ENCODE assay signal across 8 mouse cellular contexts in genomic region chr4:140581730-140582389, GRCm38 (mm10).
DNase-seq lines count a peak whose midpoint lies in the region; ATAC-seq lines count a peak whose summit lies in the region.

No protein-coding gene starts in this region.

- WGBS in forebrain, embryonic 10.5 days, result 87% methylated on average over 23 of the region's 23 CpGs
- 79% methylated on average over 23 of the region's 23 CpGs for WGBS in forebrain, embryonic 12.5 days
- WGBS in macrophage (ENCODE audit: missing documents), result 55% methylated on average over 23 of the region's 23 CpGs

- no peak overlapping the region for H3K9ac ChIP-seq in forebrain, embryonic 12.5 days

- H3K79me2 ChIP-seq in macrophage (ENCODE audit: inconsistent target), result peaks cover 47% of the 10 kb centered on the region

- peaks cover 8% of the 10 kb centered on the region for H3K4me1 ChIP-seq in forebrain, embryonic 10.5 days
- H3K4me1 ChIP-seq in forebrain, embryonic 12.5 days, result no peaks in the 10 kb centered on the region

- DNase-seq in forebrain, embryonic 10.5 days (ENCODE audit: extremely low spot score, low spot score), result no peak
- peak; percentile 56 for DNase-seq in MEL-GATA-1-ER (ENCODE audit: extremely low read depth, low read depth)
- peak; percentile 77 to 83 for DNase-seq in gastrocnemius, adult 8-10 months (ENCODE audit: low spot score in 2 of 2)
- peak; percentile 21 for DNase-seq in kidney, adult 18-20 months
- no peak for DNase-seq in urinary bladder, postnatal 25 days (ENCODE audit: low spot score)
- DNase-seq in MN1 (ENCODE audit: low spot score), result no peak

- no peak overlapping the region for H3K4me2 ChIP-seq in forebrain, embryonic 12.5 days

- peaks cover 100% of the 10 kb centered on the region for H3K36me3 ChIP-seq in forebrain, embryonic 10.5 days (replicated peaks)
- H3K36me3 ChIP-seq in forebrain, embryonic 12.5 days (replicated peaks), result peaks cover 84% of the 10 kb centered on the region
- H3K36me3 ChIP-seq in macrophage (ENCODE audit: inconsistent target), result peaks cover 24% of the 10 kb centered on the region; the same call in 1 of the 2 replicates

- H3K4me3 ChIP-seq in forebrain, embryonic 10.5 days, result no peak overlapping the region
- no peak overlapping the region for H3K4me3 ChIP-seq in forebrain, embryonic 12.5 days (replicated peaks)
- H3K4me3 ChIP-seq in macrophage (ENCODE audit: inconsistent target), result peak overlapping the region; percentile 69

- H3K27ac ChIP-seq in forebrain, embryonic 10.5 days, result peak overlapping the region; percentile 22; the same call in 1 of the 2 replicates
- no peak overlapping the region for H3K27ac ChIP-seq in forebrain, embryonic 12.5 days
- peak overlapping the region; percentile 87 for H3K27ac ChIP-seq in macrophage

- no peaks in the 10 kb centered on the region for H3K27me3 ChIP-seq in forebrain, embryonic 10.5 days (ENCODE audit: poor library complexity, severe bottlenecking)
- H3K27me3 ChIP-seq in forebrain, embryonic 12.5 days, result no peaks in the 10 kb centered on the region

- H3K9me3 ChIP-seq in forebrain, embryonic 10.5 days, result no peaks in the 10 kb centered on the region
- H3K9me3 ChIP-seq in forebrain, embryonic 12.5 days, result no peaks in the 10 kb centered on the region

- no peak for ATAC-seq in forebrain, embryonic 12.5 days (ENCODE audit: low FRiP score)

Comparison
In these comparisons a context has a peak if more than half of its experiments do, and no peak if none do; other contexts are left out.
1. DNase-seq: peak in MEL-GATA-1-ER (single experiment), gastrocnemius, adult 8-10 months (2 of 2) and kidney, adult 18-20 months (single experiment); none in forebrain, embryonic 10.5 days (single experiment), urinary bladder, postnatal 25 days (single experiment) and MN1 (single experiment).